Mouse (Mus musculus): ENCODE measurements around the gene Lrrc28. TPM values are rescaled to one million over a fixed set of nuclear protein-coding genes. Genes with fewer than 3 reads are reported as not detected.

Gene Lrrc28
- polyA plus RNA-seq, 1 experiment = 41.8 TPM

GRCm38 (mm10) chr7:67565132-67565531 lies 79.9 kb downstream of the Lrrc28 start:
- TF ChIP-seq POLR2A (IDR thresholded peaks at IDR 0.05; ENCODE audit: low read depth, low read length) (no peak), CTCF (conservative IDR thresholded peaks at IDR 0.05; ENCODE audit: insufficient read depth, insufficient read length, low read depth, low read length) (no peak)
- WGBS = 78% methylated on average over 1 of the region's 1 CpGs

DNA sequence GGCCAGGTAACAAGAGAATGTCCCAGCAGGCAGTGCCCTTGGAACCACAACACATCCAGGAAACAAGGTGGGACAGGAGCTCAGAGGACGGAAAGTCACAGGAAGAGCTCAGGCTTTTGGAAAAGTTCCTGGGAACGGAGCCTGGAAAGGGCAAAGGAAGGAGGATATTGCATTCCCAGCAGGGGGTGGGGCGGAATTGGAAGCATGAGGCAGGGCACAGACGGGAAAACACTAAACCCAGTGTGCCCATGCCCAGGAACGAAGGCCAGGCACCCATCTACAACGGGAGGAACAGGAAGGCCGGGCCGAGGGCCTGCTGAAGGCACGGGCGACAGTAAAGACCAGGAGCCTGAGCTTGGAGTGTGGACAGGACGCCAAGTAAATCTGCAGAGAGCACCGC lies 82.9 kb downstream of the Lrrc28 start:
- 31% methylated on average over 12 of the region's 12 CpGs for WGBS
- no peaks in the 10 kb centered on the region for H3K36me3 ChIP-seq (ENCODE audit: control insufficient read depth, insufficient read depth, low read length)
- H3K27ac ChIP-seq (ENCODE audit: insufficient read depth, low read depth, low read length) = peak overlapping the region; percentile 51
- H3K4me3 ChIP-seq (ENCODE audit: insufficient read depth, low read depth, low read length) = no peak overlapping the region
- peaks cover 17% of the 10 kb centered on the region for H3K4me1 ChIP-seq (ENCODE audit: control insufficient read depth, insufficient read depth, low read length)
- H3K27me3 ChIP-seq (replicated peaks; ENCODE audit: control insufficient read depth, insufficient read depth, low read length) = no peaks in the 10 kb centered on the region
- peak; percentile 87 for DNase-seq
- TF ChIP-seq POLR2A (IDR thresholded peaks at IDR 0.05; ENCODE audit: low read depth, low read length) = no peak
- no peak for TF ChIP-seq CTCF (conservative IDR thresholded peaks at IDR 0.05; ENCODE audit: insufficient read depth, insufficient read length, low read depth, low read length)

More at GRCm38 (mm10) chr7:67565132-67565531, 79.9 kb downstream of the Lrrc28 start:
- H3K27me3 ChIP-seq (replicated peaks; ENCODE audit: control insufficient read depth, insufficient read depth, low read length) = no peaks in the 10 kb centered on the region
- H3K4me3 ChIP-seq (ENCODE audit: insufficient read depth, low read depth, low read length) = no peak overlapping the region
- no peak overlapping the region for H3K27ac ChIP-seq (ENCODE audit: insufficient read depth, low read depth, low read length)
- H3K4me1 ChIP-seq (ENCODE audit: control insufficient read depth, insufficient read depth, low read length) = peaks cover 19% of the 10 kb centered on the region
- no peak for DNase-seq
- no peaks in the 10 kb centered on the region for H3K36me3 ChIP-seq (ENCODE audit: control insufficient read depth, insufficient read depth, low read length)

GRCm38 (mm10) chr7:67559486-67559885 lies 85.6 kb downstream of the Lrrc28 start:
- Histone ChIP-seq H3K36me3 (ENCODE audit: control insufficient read depth, insufficient read depth, low read length) (no peaks in the 10 kb centered on the region), H3K27ac (ENCODE audit: insufficient read depth, low read depth, low read length) (no peak overlapping the region), H3K4me3 (ENCODE audit: insufficient read depth, low read depth, low read length) (no peak overlapping the region), H3K4me1 (ENCODE audit: control insufficient read depth, insufficient read depth, low read length) (peaks cover 11% of the 10 kb centered on the region), H3K27me3 (replicated peaks; ENCODE audit: control insufficient read depth, insufficient read depth, low read length) (no peaks in the 10 kb centered on the region)
- 92% methylated on average over 7 of the region's 7 CpGs for WGBS
- TF ChIP-seq POLR2A (IDR thresholded peaks at IDR 0.05; ENCODE audit: low read depth, low read length) = no peak
- TF ChIP-seq CTCF (conservative IDR thresholded peaks at IDR 0.05; ENCODE audit: insufficient read depth, insufficient read length, low read depth, low read length) = no peak
- no peak for DNase-seq

- H3K27ac ChIP-seq (ENCODE audit: insufficient read depth, low read depth, low read length) = no peak overlapping the region
- no peaks in the 10 kb centered on the region for H3K27me3 ChIP-seq (replicated peaks; ENCODE audit: control insufficient read depth, insufficient read depth, low read length)
- H3K36me3 ChIP-seq (ENCODE audit: control insufficient read depth, insufficient read depth, low read length) = no peaks in the 10 kb centered on the region
- 63% methylated on average over 5 of the region's 5 CpGs for WGBS
- no peak for DNase-seq
- H3K4me3 ChIP-seq (ENCODE audit: insufficient read depth, low read depth, low read length) = no peak overlapping the region
- peaks cover 11% of the 10 kb centered on the region for H3K4me1 ChIP-seq (ENCODE audit: control insufficient read depth, insufficient read depth, low read length)
- TF ChIP-seq CTCF (conservative IDR thresholded peaks at IDR 0.05; ENCODE audit: insufficient read depth, insufficient read length, low read depth, low read length) = no peak
- no peak for TF ChIP-seq POLR2A (IDR thresholded peaks at IDR 0.05; ENCODE audit: low read depth, low read length)
Observed at GRCm38 (mm10) chr7:67558230-67558629, 86.8 kb downstream of the Lrrc28 start.

DNA sequence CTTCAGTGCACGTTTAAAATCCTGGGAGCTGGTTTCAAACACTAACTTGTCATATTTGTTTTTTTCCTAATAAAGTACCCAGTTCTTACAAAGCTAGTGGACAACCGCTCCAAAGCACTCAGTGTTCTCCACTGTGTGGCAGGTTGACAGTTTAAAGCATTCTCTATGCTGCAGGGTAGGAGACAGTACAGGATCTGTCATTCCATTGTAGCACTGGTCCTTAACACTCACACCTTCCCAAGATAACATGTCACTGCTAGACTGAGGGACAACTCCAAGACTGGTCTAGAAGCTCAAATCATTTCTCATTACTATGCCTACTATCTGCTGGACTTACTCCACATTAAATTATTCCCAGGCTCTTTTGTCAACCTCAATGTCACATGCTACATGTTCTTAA lies 90.2 kb downstream of the Lrrc28 start:
- H3K36me3 ChIP-seq (ENCODE audit: control insufficient read depth, insufficient read depth, low read length) = no peaks in the 10 kb centered on the region
- no peak overlapping the region for H3K4me3 ChIP-seq (ENCODE audit: insufficient read depth, low read depth, low read length)
- WGBS = 81% methylated on average over 2 of the region's 2 CpGs
- H3K27me3 ChIP-seq (replicated peaks; ENCODE audit: control insufficient read depth, insufficient read depth, low read length) = no peaks in the 10 kb centered on the region
- H3K27ac ChIP-seq (ENCODE audit: insufficient read depth, low read depth, low read length) = no peak overlapping the region
- H3K4me1 ChIP-seq (ENCODE audit: control insufficient read depth, insufficient read depth, low read length) = no peaks in the 10 kb centered on the region
- DNase-seq = no peak
- TF ChIP-seq CTCF (conservative IDR thresholded peaks at IDR 0.05; ENCODE audit: insufficient read depth, insufficient read length, low read depth, low read length) = no peak
- no peak for TF ChIP-seq POLR2A (IDR thresholded peaks at IDR 0.05; ENCODE audit: low read depth, low read length)

DNA sequence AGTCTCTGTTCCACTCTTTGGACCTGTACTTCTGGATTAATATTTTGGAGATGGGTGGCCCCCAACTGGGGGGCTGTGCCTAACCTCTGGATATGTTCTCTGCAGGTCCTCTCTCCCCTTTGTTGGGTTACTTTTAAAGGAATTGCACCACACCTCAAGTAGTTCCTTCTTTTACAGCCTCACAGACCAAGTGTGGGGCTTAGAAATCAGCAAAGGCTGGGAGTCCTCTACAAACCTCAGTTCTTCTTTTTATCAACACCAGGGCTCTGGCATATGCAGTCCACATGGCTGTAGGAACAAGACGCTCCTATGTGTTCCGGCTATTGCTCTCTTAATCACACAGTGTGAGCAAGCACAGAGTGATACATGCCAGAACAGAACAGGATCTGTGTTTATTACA lies 93.8 kb downstream of the Lrrc28 start:
- TF ChIP-seq POLR2A (IDR thresholded peaks at IDR 0.05; ENCODE audit: low read depth, low read length) (no peak), CTCF (conservative IDR thresholded peaks at IDR 0.05; ENCODE audit: insufficient read depth, insufficient read length, low read depth, low read length) (no peak)
- WGBS = 98% methylated on average over 2 of the region's 2 CpGs
- no peak for DNase-seq

DNA sequence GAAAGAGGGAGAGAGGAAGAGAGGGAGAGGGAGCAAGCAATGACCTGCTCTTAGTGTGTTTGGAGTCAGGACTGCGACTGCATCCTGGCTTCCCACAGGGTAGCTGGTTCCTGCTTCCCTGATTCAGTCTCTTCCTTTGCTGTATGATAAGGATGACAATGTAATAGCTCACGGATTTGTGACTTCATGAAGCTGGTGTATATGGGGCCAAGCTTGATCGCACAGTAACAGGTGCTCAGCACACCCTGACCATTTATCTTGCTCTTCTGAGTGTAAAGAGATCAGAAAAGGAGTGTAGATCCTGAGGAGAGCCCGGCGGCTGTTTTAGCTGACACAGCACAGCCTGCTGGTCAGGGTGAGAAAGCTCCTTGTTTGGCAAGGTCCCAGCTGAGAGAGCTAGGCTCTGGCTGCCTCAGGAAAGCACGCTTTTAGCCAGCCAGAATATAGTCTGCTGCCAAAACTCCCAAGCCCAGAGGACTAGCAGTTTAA lies 96.0 kb downstream of the Lrrc28 start:
- H3K27ac ChIP-seq (ENCODE audit: insufficient read depth, low read depth, low read length) = no peak overlapping the region
- no peak overlapping the region for H3K4me3 ChIP-seq (ENCODE audit: insufficient read depth, low read depth, low read length)
- WGBS = 15% methylated on average over 6 of the region's 6 CpGs
- DNase-seq = peak; percentile 93
- no peaks in the 10 kb centered on the region; the same call in 1 of the 2 replicates for H3K36me3 ChIP-seq (ENCODE audit: control insufficient read depth, insufficient read depth, low read length)
- TF ChIP-seq POLR2A (IDR thresholded peaks at IDR 0.05; ENCODE audit: low read depth, low read length) (no peak), CTCF (conservative IDR thresholded peaks at IDR 0.05; ENCODE audit: insufficient read depth, insufficient read length, low read depth, low read length) (peak; percentile 67)
- no peaks in the 10 kb centered on the region for H3K27me3 ChIP-seq (replicated peaks; ENCODE audit: control insufficient read depth, insufficient read depth, low read length)
- peaks cover 3% of the 10 kb centered on the region; the same call in 1 of the 2 replicates for H3K4me1 ChIP-seq (ENCODE audit: control insufficient read depth, insufficient read depth, low read length)

More for the DNA sequence above, 93.8 kb downstream of the Lrrc28 start:
- Histone ChIP-seq H3K4me3 (ENCODE audit: insufficient read depth, low read depth, low read length) (no peak overlapping the region), H3K36me3 (ENCODE audit: control insufficient read depth, insufficient read depth, low read length) (no peaks in the 10 kb centered on the region; the same call in 1 of the 2 replicates), H3K27ac (ENCODE audit: insufficient read depth, low read depth, low read length) (no peak overlapping the region), H3K4me1 (ENCODE audit: control insufficient read depth, insufficient read depth, low read length) (peaks cover 3% of the 10 kb centered on the region; the same call in 1 of the 2 replicates), H3K27me3 (replicated peaks; ENCODE audit: control insufficient read depth, insufficient read depth, low read length) (no peaks in the 10 kb centered on the region)
